Mouse (Mus musculus) embryo, embryonic 11 days (tissue): ENCODE measurements around the gene Tmem88.

ENCODE experiments used
- DNase-seq: peaks from one replicate; pipeline ENCODE4 v3.0.0-alpha.2; 2015

Tmem88 gene

DNA sequence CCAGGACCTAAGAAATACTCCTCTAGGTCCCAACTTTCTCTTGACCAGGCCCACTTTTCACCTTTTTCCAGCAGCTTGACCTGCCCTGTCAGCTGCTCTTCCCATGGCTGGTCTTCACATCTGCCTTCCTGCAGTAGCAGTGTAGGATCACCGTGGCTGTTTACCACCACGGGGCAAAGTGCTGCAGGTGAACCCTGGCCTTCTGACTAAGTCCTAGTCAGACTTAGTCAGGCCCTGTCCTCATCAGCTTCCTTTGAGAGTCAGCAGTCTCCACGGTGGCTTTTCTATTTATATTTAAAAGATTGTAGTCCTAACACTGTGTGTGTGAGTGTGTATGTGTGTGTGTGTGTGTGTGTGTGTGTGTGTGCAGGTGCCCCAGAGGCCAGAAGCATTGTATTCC is 20.3 kb downstream of the Tmem88 start:
- no peak for DNase-seq

DNA sequence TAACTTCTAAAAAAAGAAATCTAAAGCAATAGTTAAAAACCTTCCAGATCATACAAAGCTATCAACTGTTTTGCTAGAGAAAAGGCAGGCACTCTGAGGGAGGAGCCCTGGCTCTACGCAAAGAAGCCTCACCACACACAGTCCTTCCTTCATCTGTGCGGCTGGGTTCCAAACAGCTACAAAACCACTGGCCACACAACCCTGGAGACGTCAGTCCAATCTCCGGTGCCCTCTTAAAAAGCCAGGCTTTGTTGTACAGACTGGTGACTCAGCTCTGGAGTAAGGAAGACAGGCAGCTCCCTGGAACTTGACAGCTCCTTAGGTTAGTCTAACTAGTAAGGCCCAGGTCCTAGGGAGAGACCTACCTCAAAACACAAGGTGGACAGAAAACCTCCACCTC is 22.4 kb downstream of the Tmem88 start:
- no peak for DNase-seq

DNA sequence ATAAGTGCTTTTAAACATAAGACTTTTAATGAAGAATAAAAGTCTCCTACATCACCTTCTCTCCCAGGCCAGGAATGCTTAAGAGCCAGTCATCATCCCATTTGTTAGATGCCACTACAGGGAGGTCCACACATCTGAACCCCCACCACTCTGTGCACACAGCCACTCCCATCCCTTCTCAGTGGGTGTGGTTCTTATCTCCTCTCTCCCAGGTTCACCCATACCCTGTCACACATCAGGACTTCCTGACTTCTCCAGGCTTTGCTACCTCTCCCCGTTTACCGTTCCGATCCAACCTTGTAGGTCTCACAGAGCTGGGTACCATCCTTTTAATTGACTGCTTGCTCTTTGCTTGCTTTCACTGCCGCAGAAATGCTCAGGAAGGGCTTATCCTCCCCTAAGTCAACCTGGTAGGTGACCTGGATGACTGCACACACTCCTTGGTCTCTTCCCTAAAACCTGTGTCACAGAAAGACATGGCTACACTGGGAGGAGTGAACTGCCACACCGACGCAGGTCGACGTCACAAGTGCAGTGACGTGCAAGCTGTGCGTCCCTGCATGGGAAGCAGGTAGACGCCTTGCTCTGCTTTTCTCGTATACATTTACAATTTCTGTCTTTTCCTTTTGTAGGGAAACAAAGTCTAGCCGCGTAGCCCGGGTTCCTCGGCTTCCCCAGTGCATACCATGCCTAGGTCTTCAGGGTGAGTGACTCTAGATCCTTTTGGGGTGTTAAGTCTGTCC is 24.6 kb downstream of the Tmem88 start:
- no peak for DNase-seq

DNA sequence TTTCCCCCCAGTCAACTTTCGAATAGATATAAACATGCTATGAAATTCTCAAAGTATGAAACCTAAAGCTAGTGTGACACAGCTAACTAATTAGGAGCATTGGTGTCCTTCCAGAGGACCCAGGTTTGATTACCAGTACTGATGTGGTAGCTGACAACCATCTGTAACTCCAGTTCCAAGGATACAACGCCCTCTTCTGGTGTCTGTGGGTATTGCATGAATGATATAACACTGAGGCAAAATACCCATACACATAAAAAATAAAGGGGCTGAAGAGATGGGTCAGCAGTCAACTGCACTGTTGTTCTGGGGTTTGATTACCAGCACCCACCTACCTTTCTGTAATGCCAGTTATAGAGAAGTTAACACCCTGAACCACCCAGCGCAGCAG is 25.3 kb downstream of the Tmem88 start:
- no peak for DNase-seq

DNA sequence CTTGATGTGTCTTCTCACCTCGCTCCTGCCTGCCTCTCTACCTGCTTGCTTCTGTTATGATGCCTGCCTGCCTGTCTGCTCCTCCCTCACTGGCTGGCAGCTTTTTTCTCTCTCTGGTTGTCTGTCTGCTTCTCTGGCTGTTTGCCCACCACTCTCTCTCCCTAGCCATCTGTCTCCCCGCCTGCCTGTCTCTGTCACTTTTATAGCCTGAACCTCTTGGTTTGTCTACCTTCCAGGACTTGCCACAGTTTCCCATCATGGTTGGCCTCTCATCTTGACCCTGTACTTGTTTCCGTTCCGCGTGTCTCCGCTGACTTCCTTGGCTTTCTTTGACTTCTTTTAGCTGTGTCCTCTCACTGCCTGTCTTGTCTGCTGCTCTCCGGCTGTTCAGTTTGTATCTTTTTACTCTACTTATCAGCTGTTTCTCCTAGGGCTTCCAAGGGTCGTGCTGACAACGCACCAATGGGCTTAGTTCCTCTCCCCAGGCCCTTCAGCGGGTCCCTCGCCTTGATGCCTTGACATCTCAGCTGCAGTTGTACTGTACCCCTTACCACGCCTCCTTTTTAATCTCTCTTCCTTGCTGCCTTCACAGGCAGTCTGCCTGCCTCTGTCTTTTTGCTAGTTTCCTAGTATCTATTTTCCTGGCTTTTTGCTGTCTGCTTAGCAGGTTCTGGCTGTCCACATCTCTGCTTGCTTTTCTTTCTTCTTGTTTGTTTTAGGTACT is 25.8 kb downstream of the Tmem88 start:
- no peak for DNase-seq

DNA sequence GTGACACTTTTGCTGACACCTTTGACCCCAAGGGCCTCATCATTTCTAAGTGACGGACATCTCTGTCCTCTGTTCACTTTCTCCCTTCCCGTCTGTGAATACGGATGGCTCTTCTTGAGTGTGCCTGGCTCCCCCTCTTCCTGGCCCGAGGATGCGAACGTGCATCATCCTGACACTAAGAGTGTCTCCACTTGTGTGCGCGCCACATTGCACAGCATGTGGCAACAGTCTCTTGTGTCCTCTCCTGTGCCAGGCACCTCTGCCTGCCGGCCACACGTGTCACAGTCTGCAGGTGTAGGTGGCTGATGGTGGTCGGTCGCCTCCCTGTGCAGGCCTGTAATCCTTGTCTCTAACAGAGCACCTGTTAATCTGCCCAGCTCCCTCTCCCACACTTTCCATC is 26.4 kb downstream of the Tmem88 start:
- peak; percentile 42 for DNase-seq

DNA sequence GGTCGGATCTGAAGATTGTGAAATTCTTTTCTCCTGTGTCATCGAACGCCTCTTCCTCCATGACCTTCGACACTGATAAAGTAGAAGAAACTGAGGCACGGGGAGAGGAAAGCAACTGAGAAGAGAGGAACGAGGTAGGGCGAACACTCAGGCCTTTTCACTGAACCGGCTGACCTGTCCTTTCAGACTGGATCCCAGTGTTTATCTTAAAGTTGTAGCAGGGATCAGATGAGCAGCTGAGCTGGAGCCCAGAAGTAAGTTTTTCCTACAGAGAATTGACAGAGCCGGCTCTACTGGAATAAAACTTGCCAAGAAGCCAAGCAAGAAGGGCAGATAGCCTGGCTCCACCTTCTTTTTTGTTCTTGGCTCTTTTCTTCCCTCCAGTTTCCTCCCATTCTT is 27.2 kb downstream of the Tmem88 start:
- DNase-seq = peak; percentile 23

DNA sequence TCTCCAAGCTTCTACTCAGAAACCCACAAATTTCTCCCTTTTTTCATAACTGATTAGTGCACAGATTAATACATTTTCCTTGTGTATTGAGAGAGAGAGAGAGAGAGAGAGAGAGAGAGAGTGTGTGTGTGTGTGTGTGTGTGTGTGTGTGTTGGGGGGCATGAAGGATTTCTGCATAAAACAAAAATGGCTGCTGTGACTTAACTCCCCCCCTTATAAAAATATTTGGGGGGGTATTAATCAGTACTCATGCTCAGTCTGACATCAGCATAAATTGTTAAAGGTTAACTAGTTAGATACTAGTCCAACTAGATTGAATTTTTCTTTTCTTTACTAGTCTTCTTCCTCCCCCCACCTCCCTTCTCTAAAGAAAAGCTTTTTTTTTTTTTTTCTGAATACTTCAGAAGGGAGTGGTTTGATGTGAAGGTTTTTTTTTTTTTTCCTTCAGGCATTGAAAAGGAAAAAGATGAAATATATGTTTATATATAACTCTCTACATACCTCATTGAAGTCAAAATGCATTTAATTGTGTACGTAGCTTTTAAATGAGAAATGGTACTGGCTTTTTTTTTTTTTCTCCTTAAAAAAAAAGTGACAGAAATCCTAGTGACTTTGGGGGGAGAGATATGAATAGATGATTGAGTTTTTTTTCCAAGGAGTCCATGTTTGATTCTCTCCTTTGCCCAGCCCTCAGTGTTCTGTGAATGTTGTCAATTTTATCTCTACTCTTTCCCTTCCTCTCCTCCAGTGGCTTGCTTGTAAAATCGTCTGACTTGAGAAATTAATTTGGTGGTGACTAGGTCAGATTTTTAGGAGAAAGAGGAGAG is 27.8 kb downstream of the Tmem88 start:
- peak; percentile 22 for DNase-seq

DNA sequence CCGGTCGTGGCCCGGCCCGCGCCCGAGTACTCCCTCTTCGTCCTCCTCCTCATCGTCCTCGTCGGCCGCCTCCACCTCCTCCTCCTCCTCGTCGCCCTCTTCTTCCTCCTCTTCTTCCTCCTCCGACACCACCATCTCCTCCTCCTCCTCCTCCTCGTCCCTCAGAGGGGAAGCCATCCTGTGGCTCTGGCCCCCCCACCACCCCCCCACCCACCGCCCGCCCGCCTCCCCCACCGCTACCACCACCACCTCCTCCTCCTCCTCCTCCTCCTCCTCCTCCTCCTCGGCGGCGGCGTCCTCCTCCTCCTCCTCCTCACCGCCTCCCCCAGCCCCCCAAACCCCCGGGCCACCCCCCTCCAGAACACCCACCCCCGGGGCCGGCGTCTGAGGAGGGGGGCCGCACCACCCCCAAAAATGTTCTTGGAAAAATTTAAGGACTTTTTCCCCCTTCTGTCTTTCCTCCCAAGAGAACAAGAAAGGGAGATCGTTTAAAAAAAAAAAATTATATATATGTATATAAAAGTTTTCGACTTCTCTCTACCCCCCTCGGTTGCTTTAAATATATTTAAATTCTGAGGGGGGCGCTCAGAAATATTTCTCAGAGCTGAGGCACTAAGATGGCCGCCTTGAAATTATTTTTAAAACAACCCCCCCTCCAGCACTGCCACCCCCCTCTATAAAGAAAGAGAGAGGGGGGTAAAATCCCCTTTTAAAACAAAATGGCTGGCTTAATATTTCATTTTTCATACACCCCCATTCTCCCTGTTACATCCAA is 28.6 kb downstream of the Tmem88 start, which contains the start of gene Chd3:
Chd3 (minus strand) TSS at position 192 of the 775 bp plus-strand sequence.
- DNase-seq = peak; percentile 22

DNA sequence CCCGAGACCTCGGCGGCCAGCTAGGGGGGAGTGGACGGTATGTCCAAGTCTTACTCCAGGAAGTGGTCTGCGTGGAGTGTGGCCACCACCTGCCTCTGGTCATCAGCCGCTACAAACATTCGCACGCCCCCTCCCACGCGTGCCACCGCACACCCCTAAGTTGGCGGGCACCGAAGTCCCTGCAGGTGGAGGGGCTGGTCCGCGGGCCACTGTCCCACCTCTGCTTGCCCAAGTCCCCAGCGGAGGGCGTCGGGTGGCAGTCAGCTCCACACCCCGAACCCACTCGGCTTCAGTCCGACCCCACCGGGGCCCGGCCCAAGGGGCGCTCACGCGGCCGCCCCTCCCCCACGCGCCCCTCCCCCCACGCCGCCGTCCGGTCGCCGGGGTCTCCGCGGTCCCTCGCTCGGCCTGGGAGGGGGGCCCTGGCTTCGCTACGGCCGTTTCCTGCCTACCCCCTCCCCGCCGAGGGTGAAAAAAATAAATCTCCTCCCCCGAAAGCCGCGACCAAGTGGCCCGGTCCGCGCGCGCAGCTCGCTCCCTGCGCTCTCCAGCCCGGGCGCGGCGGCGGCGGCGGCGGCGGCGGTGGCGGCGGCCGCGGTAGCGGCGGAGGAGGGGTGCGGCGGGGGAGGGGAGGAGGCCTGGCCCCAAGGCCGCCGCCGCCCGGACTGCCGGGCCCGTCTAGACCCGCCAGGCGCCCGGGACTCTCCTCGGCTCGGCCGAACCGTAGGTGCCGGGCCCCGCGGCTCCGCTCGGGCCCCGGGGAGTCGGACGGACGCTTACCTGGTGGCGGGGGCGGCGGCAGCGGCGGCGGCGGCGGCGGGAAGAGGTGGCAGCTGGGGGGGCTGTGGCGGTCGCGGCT is 29.4 kb downstream of the Tmem88 start:
- DNase-seq = peak; percentile 78

DNA sequence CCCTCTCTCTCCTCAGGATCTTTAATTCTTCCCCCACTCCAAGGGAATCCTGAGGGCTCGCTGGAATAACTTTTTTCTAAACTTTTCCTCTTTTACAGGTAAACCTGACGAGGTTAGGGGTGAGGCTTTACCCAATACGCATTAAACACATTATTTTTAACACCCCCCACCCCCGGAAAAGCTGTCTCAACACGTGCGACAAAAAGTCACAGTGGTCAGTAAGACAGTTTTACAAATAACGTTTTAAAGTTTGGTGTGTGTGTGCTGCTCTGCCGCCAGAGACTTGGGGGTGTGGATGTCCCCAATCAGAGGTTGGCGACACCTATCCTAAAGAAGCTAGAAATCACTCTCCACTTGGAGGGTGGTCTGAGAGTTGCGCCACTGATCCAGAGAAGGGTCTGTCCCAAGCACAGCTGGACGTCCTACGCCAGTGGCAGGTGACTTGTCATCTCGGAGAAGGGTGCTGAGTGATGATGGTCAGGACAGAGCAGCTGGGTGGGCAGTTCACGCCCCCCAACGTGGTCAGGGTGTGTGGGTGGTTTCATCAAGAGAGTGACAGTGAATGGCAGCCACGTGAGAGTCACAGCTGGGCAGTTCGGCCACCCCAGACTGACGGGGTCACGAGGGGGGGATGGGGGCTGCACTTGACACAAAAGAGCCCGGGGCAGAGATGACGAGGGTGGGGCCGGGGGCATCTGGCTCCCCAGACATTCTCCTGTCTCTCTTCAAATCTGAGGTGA is 30.2 kb downstream of the Tmem88 start:
- peak; percentile 74 for DNase-seq

DNA sequence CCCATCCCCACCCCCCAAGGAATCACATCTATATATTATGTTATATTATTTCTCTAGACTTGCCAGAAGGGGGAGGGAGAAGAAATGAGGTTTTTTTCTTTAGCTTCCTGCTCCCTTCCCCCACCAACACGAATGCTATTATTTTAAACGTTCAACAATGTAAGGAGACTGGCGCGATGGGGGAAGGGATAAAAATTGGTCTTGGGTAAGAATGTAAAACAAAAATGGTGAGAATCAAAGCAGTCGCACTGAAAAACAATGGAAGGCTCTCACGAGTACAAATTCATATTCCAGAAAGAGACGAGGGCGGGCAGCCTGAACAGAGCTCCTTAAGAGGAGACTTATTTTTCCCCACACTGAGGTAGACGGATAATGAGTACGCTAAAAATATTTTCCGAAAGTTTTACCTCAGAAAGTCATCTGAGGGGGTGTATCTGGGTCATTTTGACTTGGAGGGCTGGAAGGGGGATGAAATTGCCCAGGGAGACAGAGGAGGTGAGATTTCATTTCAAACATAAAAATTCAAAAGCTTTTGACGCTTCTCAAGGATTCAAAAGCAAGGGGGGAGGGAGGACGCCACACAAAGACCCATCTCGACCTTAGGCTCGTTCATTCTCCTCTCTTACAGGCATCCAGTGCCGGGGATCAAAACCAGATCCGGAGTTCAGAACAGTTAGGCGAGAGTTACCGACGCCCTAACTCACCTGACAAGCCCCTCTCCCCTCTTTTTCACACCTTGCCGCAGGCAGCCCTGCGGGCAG is 31.0 kb downstream of the Tmem88 start:
- peak; percentile 65 for DNase-seq

DNA sequence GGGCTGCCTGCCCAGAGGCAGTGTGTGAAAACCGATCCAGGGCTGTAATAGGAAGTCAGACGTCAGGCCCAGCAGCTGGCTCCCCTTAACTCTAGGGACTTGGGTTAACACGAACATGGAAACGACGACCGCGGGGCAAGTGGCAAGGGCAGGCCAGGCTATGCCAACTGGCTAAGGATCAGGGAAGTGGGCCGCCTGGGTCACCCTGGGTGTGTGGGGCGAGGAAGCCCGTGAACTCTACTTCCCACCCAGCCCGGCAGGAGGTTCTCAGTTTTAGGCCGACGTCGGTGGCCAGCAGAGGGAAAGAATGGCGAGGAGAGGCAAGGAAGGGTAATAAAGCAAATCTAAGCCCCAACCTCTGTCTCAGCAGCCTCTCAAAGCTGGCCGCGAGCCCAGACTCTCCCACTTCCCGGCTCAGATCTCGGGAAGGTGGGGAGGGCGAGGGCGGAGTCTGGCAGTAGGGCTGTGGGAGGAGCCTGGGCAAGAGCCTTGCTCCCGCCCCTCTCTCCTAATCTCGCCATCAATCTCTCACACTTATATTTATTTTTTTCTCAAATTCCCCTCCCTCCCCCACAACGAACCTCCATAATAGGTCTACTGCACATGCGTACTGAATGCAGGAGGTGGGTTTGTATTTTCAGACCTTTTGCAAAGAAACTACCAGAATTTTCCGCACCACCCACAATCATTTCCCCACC is 31.7 kb downstream of the Tmem88 start:
- peak; percentile 95 for DNase-seq

DNA sequence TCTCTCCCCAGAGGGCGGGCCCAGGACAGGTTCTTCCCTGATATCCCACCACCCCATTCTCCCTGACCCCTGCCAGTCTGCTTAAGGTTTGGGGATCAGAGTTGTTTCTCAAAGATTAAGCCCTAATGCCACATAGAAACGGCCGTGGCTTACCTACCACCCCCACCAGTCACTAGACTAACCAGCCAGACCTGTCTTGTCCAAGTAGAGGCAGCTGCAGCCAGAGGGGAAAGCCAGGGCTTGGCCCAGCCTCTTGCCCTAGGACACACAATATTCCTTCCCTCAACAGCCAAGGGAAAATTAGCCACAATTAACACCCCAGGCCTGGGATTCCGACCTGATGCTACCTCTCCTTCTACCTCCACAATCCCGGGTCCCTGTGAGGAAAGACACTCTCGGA is 32.3 kb downstream of the Tmem88 start:
- no peak for DNase-seq

DNA sequence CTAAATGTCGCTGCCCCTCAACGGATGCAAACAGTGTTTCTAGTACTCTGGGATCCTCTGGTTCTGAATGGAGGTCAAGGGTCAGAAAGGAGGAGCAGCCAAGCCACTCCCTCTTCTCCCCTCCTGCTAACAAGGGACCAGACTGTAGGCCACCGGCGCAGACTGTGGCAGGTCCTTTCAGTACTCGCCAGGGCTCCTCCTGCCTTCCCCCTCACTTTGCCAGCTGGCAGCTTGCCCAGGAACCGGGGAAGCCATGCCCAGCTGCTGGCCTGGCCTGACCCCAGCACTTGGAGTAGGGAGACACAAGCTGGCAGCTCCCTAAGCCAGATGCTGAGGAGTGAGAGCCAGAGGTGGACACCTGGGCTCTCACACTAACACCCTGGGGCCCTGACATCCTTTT is 33.1 kb downstream of the Tmem88 start:
- peak; percentile 76 for DNase-seq

DNA sequence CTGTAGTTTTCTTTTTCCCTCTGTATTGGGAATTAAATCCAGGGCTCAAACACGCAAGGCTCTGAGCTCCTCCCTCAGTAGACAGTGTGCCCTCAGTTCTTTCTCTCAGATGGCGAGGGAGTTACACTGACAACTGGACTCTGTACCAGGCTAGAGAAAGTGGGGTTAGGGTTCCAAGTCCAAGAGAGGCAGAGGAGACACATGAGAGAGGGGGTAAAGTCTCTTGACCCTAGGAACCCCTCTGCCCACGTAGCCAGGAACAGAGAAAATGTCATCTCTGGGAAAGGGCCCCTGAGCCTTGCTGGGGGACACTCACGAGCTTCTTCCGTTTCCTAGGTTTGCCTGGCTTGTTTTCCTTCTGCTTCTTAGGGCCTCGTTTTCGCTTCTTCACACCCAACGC is 33.7 kb downstream of the Tmem88 start:
- DNase-seq = no peak

DNA sequence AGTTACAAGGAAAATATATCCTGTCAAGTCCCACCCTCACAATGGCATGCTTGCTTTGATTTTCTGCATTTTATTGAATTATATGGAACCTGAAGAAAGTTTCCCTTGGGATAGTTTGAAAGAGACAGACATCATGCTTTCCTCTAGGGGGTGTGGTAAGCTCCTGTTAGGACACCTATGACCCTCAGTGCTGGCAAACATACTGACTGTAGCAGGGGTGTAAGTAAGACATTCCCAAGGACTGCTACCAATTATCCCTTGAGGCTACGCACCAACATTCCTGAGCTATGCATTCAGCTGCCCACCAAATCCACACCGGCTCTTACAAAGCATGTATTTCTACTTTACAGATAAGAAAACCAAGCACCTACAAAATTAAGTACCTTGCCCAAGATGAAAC is 35.6 kb downstream of the Tmem88 start:
- DNase-seq = peak; percentile 36

DNA sequence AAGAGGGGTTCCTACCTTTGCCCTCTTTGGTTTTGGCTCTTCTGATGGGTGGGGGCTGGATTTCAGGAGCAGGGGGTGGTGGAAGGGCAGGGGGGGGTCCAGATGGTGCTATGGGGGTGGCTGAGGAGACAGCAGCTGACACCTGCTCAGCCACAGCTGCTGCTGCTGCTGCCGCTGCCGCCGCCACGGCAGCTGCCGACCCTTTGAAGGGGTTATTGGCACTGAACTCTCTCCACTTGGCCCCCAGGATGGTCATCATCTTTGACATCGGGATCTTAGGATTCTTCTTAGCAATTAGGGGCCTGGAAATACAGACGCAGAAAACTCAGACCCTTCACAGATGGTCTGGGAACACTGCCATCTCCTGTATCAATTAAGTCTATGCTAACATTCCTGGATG is 36.0 kb downstream of the Tmem88 start:
- DNase-seq = no peak

DNA sequence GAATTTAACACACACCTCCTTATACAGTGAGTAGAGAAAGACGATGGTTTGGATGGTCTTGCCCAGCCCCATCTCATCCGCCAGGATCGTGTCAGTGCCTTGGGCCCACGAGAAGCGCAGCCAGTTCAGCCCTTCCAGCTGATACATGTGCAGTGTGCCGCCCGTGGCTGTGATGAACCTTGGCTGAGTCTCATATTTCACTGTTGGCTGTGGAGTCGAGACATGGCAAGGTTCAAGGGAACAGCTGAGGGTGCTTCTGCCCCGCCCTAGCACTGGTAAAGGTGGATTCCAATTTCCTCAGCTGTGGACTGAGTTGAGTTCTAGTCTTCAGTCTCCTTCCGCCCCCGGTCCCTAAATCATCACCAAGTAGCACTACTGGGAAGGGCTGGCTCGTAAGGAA is 40.3 kb downstream of the Tmem88 start:
- DNase-seq = no peak

DNA sequence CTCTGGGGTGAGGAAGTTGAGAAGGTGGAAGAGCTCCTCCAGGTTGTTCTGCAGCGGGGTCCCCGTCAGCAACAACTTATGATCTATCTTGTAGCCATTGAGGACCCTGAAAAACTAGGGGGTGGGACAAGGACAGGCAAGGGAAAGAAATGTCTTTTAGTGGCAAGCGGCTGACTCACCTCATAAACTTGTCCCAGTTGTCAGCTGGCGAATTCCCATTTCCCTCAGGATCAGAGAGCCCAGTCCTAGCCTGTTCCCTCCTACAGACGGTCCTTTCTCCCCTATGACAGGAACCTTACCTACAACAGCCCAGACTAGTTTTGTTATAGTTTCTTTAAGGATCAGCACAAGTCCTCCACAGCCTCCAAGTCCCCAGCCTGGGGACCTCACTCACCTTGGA is 41.5 kb downstream of the Tmem88 start:
- DNase-seq = no peak
